Mouse (Mus musculus) hindbrain, postnatal 0 days (tissue): Measurements from ENCODE around the gene Atr. TPM values are rescaled to one million over a fixed set of nuclear protein-coding genes. Genes with fewer than 3 reads are reported as not detected.

ENCODE experiments used
- ATAC-seq: fragments of 200-750 bp; cut with Nextera tagmentation; 2 replicates; pipeline ENCODE4 v1.8.0; 2017; ENCODE audit warnings: mild to moderate bottlenecking, moderate TSS enrichment, moderate library complexity
- DNase-seq: peaks from one replicate; pipeline ENCODE4 v3.0.0-alpha.2; 2015; ENCODE audit warnings: low spot score
- H3K27ac ChIP-seq: fragments of 300-500 bp; sonication (generic); 2 replicates; pipeline ENCODE4 v1.5.1; 2014; ENCODE audit warnings: mild to moderate bottlenecking
- H3K27me3 ChIP-seq: fragments of 300-500 bp; sonication (generic); 2 replicates; pipeline ENCODE4 v1.6.1; 2014; ENCODE audit warnings: low read length, mixed read lengths; ENCODE audit not compliant: insufficient read depth
- H3K36me3 ChIP-seq: fragments of 300-500 bp; sonication (generic); 2 replicates; pipeline ENCODE4 v1.6.1; 2014; ENCODE audit warnings: low read length, mixed read lengths; ENCODE audit not compliant: insufficient read depth
- H3K4me1 ChIP-seq: fragments of 300-500 bp; sonication (generic); 2 replicates; pipeline ENCODE4 v1.6.1; 2014; ENCODE audit warnings: antibody characterized with exemption, low read length, mixed read lengths; ENCODE audit not compliant: insufficient read depth
- H3K4me2 ChIP-seq: fragments of 300-500 bp; sonication (generic); 2 replicates; pipeline ENCODE4 v1.6.1; 2014; ENCODE audit warnings: low read depth, mild to moderate bottlenecking, low read length, moderate library complexity, mixed read lengths
- H3K4me3 ChIP-seq: fragments of 300-500 bp; sonication (generic); 2 replicates; pipeline ENCODE4 v1.5.1; 2014; ENCODE audit warnings: low read length
- H3K9ac ChIP-seq: fragments of 300-500 bp; sonication (generic); replicated peaks from 2 replicates; pipeline ENCODE4 v1.6.1; 2014; ENCODE audit warnings: mild to moderate bottlenecking, low read length, moderate library complexity, mixed read lengths
- H3K9me3 ChIP-seq: fragments of 300-500 bp; sonication (generic); 2 replicates; pipeline ENCODE4 v1.6.1; 2016; ENCODE audit warnings: low read length, mixed read lengths
- CTCF ChIP-seq: IDR thresholded peaks from 2 replicates; pipeline ENCODE4 v1.5.1; 2016; ENCODE audit warnings: antibody characterized with exemption, control low read depth, low read depth
- whole genome bisulfite sequencing: fragments of 180-500 bp; shearing (Covaris S2); extraction: QIAGEN DNeasy Blood & Tissue Kit; methylation state at CpG from one replicate; pipeline ENCODE4 v1.1.7; 2014; 5-methylcytosine and 5-hydroxymethylcytosine counted together
- polyA plus RNA-seq: library from polyadenylated mRNA; unstranded; fragments of >200 nt; fragmentation: Nextera tagmentation; extraction: Ambion mirVana; gene quantifications from 2 replicates; pipeline ENCODE4 v1.2.1, GENCODE M21; 2015
- total RNA-seq: library from RNA; depleted of rRNA; stranded (reverse); fragments of >200 nt; gene quantifications from 2 replicates; pipeline ENCODE4 v1.2.3, GENCODE M21; 2014

Gene Atr
- total and polyA plus RNA-seq, 2 experiments from 2014 or later = 7.6 to 13.9 TPM

- H3K27ac ChIP-seq = no peak overlapping the region
- ATAC-seq (no peak), DNase-seq (no peak)
- no peak overlapping the region for H3K4me3 ChIP-seq
- no peaks in the 10 kb centered on the region for H3K36me3 ChIP-seq
- H3K4me2 ChIP-seq = no peak overlapping the region
- no peaks in the 10 kb centered on the region for H3K9me3 ChIP-seq
- H3K4me1 ChIP-seq = no peaks in the 10 kb centered on the region
- no peaks in the 10 kb centered on the region for H3K27me3 ChIP-seq
- WGBS = 71% methylated on average over 7 of the region's 7 CpGs
- no peak overlapping the region for H3K9ac ChIP-seq
- no peak for TF ChIP-seq CTCF
These were observed 34.9 kb upstream of the Atr start for GRCm38 (mm10) chr9:95822531-95822930.

- DNase-seq (no peak), ATAC-seq (no peak)
- TF ChIP-seq CTCF = no peak
- no peaks in the 10 kb centered on the region for H3K9me3 ChIP-seq
- H3K36me3 ChIP-seq = no peaks in the 10 kb centered on the region
- H3K27ac ChIP-seq = no peak overlapping the region
- H3K4me3 ChIP-seq = no peak overlapping the region
- H3K9ac ChIP-seq = no peak overlapping the region
- H3K4me2 ChIP-seq = no peak overlapping the region
- 93% methylated on average over 5 of the region's 5 CpGs for WGBS
- no peaks in the 10 kb centered on the region for H3K4me1 ChIP-seq
- H3K27me3 ChIP-seq = no peaks in the 10 kb centered on the region
These were observed 29.8 kb upstream of the Atr start for GRCm38 (mm10) chr9:95827565-95827964.

GRCm38 (mm10) chr9:95832758-95833157 lies 24.6 kb upstream of the Atr start:
- 98% methylated on average over 3 of the region's 3 CpGs for WGBS
- TF ChIP-seq CTCF = no peak
- Histone ChIP-seq H3K4me1 (no peaks in the 10 kb centered on the region), H3K27ac (no peak overlapping the region), H3K4me2 (no peak overlapping the region), H3K9ac (no peak overlapping the region), H3K4me3 (no peak overlapping the region), H3K27me3 (no peaks in the 10 kb centered on the region), H3K36me3 (no peaks in the 10 kb centered on the region), H3K9me3 (no peaks in the 10 kb centered on the region)
- DNase-seq (no peak), ATAC-seq (no peak)

GRCm38 (mm10) chr9:95834799-95835198 lies 22.6 kb upstream of the Atr start:
- 53% methylated on average over 3 of the region's 3 CpGs for WGBS
- no peak overlapping the region for H3K4me2 ChIP-seq

GRCm38 (mm10) chr9:95835741-95836140 lies 21.7 kb upstream of the Atr start:
- Histone ChIP-seq H3K9ac (no peak overlapping the region), H3K4me3 (no peak overlapping the region), H3K36me3 (no peaks in the 10 kb centered on the region), H3K27ac (no peak overlapping the region), H3K4me2 (no peak overlapping the region), H3K9me3 (no peaks in the 10 kb centered on the region), H3K27me3 (no peaks in the 10 kb centered on the region), H3K4me1 (no peaks in the 10 kb centered on the region)
- 92% methylated on average over 10 of the region's 10 CpGs for WGBS
- TF ChIP-seq CTCF = no peak
- DNase-seq (no peak), ATAC-seq (no peak)

More at GRCm38 (mm10) chr9:95834799-95835198, 22.6 kb upstream of the Atr start:
- H3K4me3 ChIP-seq = no peak overlapping the region
- DNase-seq (no peak), ATAC-seq (no peak)
- TF ChIP-seq CTCF = no peak
- H3K9me3 ChIP-seq = no peaks in the 10 kb centered on the region
- no peaks in the 10 kb centered on the region for H3K27me3 ChIP-seq
- H3K27ac ChIP-seq = no peak overlapping the region
- H3K4me1 ChIP-seq = no peaks in the 10 kb centered on the region
- H3K9ac ChIP-seq = no peak overlapping the region
- no peaks in the 10 kb centered on the region for H3K36me3 ChIP-seq

- ATAC-seq = no peak
- no peaks in the 10 kb centered on the region for H3K4me1 ChIP-seq
- 92% methylated on average over 3 of the region's 3 CpGs for WGBS
- no peak for DNase-seq
- no peak overlapping the region for H3K27ac ChIP-seq
- no peaks in the 10 kb centered on the region for H3K9me3 ChIP-seq
- no peak overlapping the region for H3K4me3 ChIP-seq
- no peak overlapping the region for H3K4me2 ChIP-seq
- H3K36me3 ChIP-seq = no peaks in the 10 kb centered on the region
- TF ChIP-seq CTCF = no peak
- H3K9ac ChIP-seq = no peak overlapping the region
- peaks cover 7% of the 10 kb centered on the region; the same call in 1 of the 2 replicates for H3K27me3 ChIP-seq
These were observed 18.0 kb upstream of the Atr start for GRCm38 (mm10) chr9:95839424-95839823.

GRCm38 (mm10) chr9:95844825-95845460 lies 12.5 kb upstream of the Atr start, which contains the start of gene Pls1:
Gene Pls1 (minus strand): TSS chr9:95845311.
- Histone ChIP-seq H3K27me3 (peaks cover 7% of the 10 kb centered on the region; the same call in 1 of the 2 replicates), H3K4me1 (no peaks in the 10 kb centered on the region), H3K9ac (peak within 1 kb of the TSS; percentile 39), H3K4me2 (peak within 1 kb of the TSS; percentile 94), H3K27ac (no peak within 1 kb of the TSS), H3K36me3 (no peaks in the 10 kb centered on the region), H3K9me3 (no peaks in the 10 kb centered on the region), H3K4me3 (peak within 1 kb of the TSS; percentile 72)
- ATAC-seq (peak; percentile 94), DNase-seq (peak; percentile 88)
- TF ChIP-seq CTCF = no peak
- WGBS = 2% methylated on average over 46 of the region's 46 CpGs
